Mouse (Mus musculus) gastrocnemius, postnatal 25 days (tissue): ENCODE measurements around the gene Clec4a2. TPM values are rescaled to one million over a fixed set of nuclear protein-coding genes. Genes with fewer than 3 reads are reported as not detected.
"Not testable (repeated sequence)": the region's sequence is repeated elsewhere in the genome, so short reads cannot be mapped to it uniquely, and the experiment has no call there.

Experiments
- DNase-seq: peaks from one replicate; pipeline ENCODE4 v3.0.0; 2022
- long read RNA-seq, 2 experiments: library from polyadenylated mRNA; stranded (forward); transcript quantifications; one replicate each; pipeline ENCODE4 v2.0.0; 2021
- total RNA-seq, 2 experiments: library from RNA; stranded (reverse); gene quantifications; 1 replicate in 1 of 2; 2 replicates in 1 of 2; pipeline ENCODE4 v1.2.3; 2021

The Clec4a2 gene
- under 1 TPM; 0.43 to 0.72 TPM for total RNA-seq
- long read RNA-seq, experiment 1, partial matches to known transcripts: 0 of 1 reads
- long read RNA-seq, experiment 1, other reads (novel, unspliced or antisense): 0 of 1 reads
- long read RNA-seq, experiment 2, partial matches to known transcripts: 0 of 1 reads
- long read RNA-seq, experiment 2, other reads (novel, unspliced or antisense): 0 of 1 reads

- DNase-seq: not testable (repeated sequence)
These were observed at the start of gene Clec4a2 for GRCm38 (mm10) chr6:123106128-123106527. Gene Clec4a2 (plus strand): TSS chr6:123106428.

- DNase-seq: no peak
These were observed 10.9 kb upstream of the Clec4a2 start for GRCm38 (mm10) chr6:123095125-123095843.

- no peak for DNase-seq
These were observed 17.0 kb downstream of the Clec4a2 start for GRCm38 (mm10) chr6:123123195-123123594.

GRCm38 (mm10) chr6:123127173-123127572, 20.9 kb downstream of the Clec4a2 start:
- DNase-seq: no peak

GRCm38 (mm10) chr6:123137766-123138526, 31.7 kb downstream of the Clec4a2 start:
- not testable (repeated sequence) for DNase-seq

- DNase-seq: no peak
These were observed 63.9 kb downstream of the Clec4a2 start for GRCm38 (mm10) chr6:123170106-123170505.

- DNase-seq: no peak
These were observed 64.8 kb downstream of the Clec4a2 start for GRCm38 (mm10) chr6:123171040-123171439.

- DNase-seq: no peak
These were observed 66.4 kb downstream of the Clec4a2 start, which contains the start of gene Clec4b2 for GRCm38 (mm10) chr6:123172593-123172992. Gene Clec4b2 (plus strand): TSS chr6:123172893.

- DNase-seq: no peak
These were observed 69.3 kb downstream of the Clec4a2 start for GRCm38 (mm10) chr6:123175549-123175948.

- not testable (repeated sequence) for DNase-seq
These were observed 78.6 kb downstream of the Clec4a2 start for GRCm38 (mm10) chr6:123184862-123185261.

Other genes starting within 250 kb of the Clec4a2 start
- gene Necap1, start 232.0 kb upstream of the Clec4a2 start, total RNA-seq: 10 to 100 TPM; 17.4 to 18.3 TPM
- gene Clec4a1, start 184.6 kb upstream of the Clec4a2 start, total RNA-seq: 1 to 10 TPM; 1.3 to 1.9 TPM
- 1 to 10 TPM; 1.1 to 1.2 TPM for gene Clec4a3, start 153.9 kb upstream of the Clec4a2 start, total RNA-seq
- not detected for gene Clec4a4, start 116.1 kb upstream of the Clec4a2 start, total RNA-seq
- gene Clec4b1, start 56.5 kb upstream of the Clec4a2 start, total RNA-seq: not detected
- gene Clec4b2, start 66.5 kb downstream of the Clec4a2 start, total RNA-seq: not detected
- not detected for gene Clec4n, start 123.4 kb downstream of the Clec4a2 start, total RNA-seq
- gene Clec4d, start 155.7 kb downstream of the Clec4a2 start, total RNA-seq: not detected
- not detected for gene Clec4e, start 183.4 kb downstream of the Clec4a2 start, total RNA-seq
- gene Vmn2r19, start 201.9 kb downstream of the Clec4a2 start, total RNA-seq: not detected